8 mouse cellular contexts compared by ENCODE assay signal in the genomic region with DNA sequence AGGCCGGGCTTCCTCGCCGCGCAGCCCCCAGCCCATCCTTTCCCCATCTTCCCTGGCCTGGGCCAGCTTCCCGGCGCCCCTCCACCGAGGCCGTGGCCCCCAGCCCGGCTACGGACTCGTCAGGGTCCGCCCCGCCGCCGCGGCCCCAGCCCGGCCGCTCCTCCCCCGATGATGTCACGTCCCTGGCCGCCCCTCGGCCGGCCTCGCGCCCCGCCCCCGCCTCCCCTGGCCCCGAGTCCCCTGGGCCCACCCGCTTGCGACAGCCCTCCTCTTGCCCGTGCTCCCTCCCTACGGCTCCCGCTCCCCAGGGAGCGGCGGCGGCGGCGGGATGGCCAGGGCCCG. TPM values are rescaled to one million over a fixed set of nuclear protein-coding genes. Genes with fewer than 3 reads are reported as not detected.
A peak's percentile ranks its signal among the peaks of the same experiment; 100 is the strongest.
DNase-seq lines count a peak whose midpoint lies in the region; ATAC-seq and TF ChIP-seq lines count a peak whose summit lies in the region.

Gene Ebf4 (plus strand): TSS at position 234 of the 342 bp plus-strand sequence.

- H3K27ac ChIP-seq in brown adipose tissue, adult 24 weeks (replicated peaks; ENCODE audit: low read depth, low read length): no peak within 1 kb of the TSS
- H3K27ac ChIP-seq in intestine, embryonic 16.5 days (ENCODE audit: low read length): peak within 1 kb of the TSS; percentile 57
- H3K27ac ChIP-seq in lung, embryonic 14.5 days (ENCODE audit: low read depth): peak within 1 kb of the TSS; percentile 50; the same call in 1 of the 2 replicates

- H3K9me3 ChIP-seq in megakaryocyte, embryonic 14.5 days: no peaks in the 10 kb centered on the region
- no peaks in the 10 kb centered on the region for H3K9me3 ChIP-seq in intestine, embryonic 16.5 days (ENCODE audit: control insufficient read depth, low read length)
- H3K9me3 ChIP-seq in lung, embryonic 14.5 days (ENCODE audit: low read depth, low read length): no peaks in the 10 kb centered on the region

- no peaks in the 10 kb centered on the region for H3K36me3 ChIP-seq in megakaryocyte, embryonic 14.5 days (replicated peaks; ENCODE audit: low read length)
- H3K36me3 ChIP-seq in intestine, embryonic 16.5 days (ENCODE audit: control insufficient read depth, insufficient read depth, low read length): no peaks in the 10 kb centered on the region
- H3K36me3 ChIP-seq in lung, embryonic 14.5 days (ENCODE audit: insufficient read depth): peaks cover 4% of the 10 kb centered on the region; the same call in 1 of the 2 replicates

- peaks cover 50% of the 10 kb centered on the region for H3K4me1 ChIP-seq in megakaryocyte, embryonic 14.5 days
- no peaks in the 10 kb centered on the region for H3K4me1 ChIP-seq in brown adipose tissue, adult 24 weeks (ENCODE audit: control insufficient read depth, insufficient read depth, insufficient read length, low read length)
- peaks cover 21% of the 10 kb centered on the region for H3K4me1 ChIP-seq in intestine, embryonic 16.5 days (ENCODE audit: control insufficient read depth, insufficient read depth, low read length)
- H3K4me1 ChIP-seq in lung, embryonic 14.5 days (ENCODE audit: insufficient read depth): peaks cover 4% of the 10 kb centered on the region; the same call in 1 of the 2 replicates

- peak within 1 kb of the TSS; percentile 77 for H3K9ac ChIP-seq in intestine, embryonic 16.5 days (ENCODE audit: low read depth, low read length)
- peak within 1 kb of the TSS; percentile 71 for H3K9ac ChIP-seq in lung, embryonic 14.5 days

- WGBS in intestine, embryonic 16.5 days: under 1% methylated on average over 33 of the region's 39 CpGs
- WGBS in lung, embryonic 14.5 days: 1% methylated on average over 30 of the region's 39 CpGs

- H3K4me3 ChIP-seq in megakaryocyte, embryonic 14.5 days (replicated peaks): peak within 1 kb of the TSS; percentile 88
- H3K4me3 ChIP-seq in brown adipose tissue, adult 24 weeks (ENCODE audit: insufficient read depth, low read depth, low read length): peak within 1 kb of the TSS; percentile 64
- peak within 1 kb of the TSS; percentile 73 for H3K4me3 ChIP-seq in intestine, embryonic 16.5 days (ENCODE audit: low read length)
- peak within 1 kb of the TSS; percentile 71 for H3K4me3 ChIP-seq in lung, embryonic 14.5 days (ENCODE audit: low read depth, low read length)

- peaks cover 82% of the 10 kb centered on the region for H3K27me3 ChIP-seq in megakaryocyte, embryonic 14.5 days (replicated peaks)
- H3K27me3 ChIP-seq in intestine, embryonic 16.5 days (replicated peaks; ENCODE audit: control insufficient read depth, insufficient read depth, low read length): peaks cover 12% of the 10 kb centered on the region
- H3K27me3 ChIP-seq in lung, embryonic 14.5 days (ENCODE audit: insufficient read depth, low read length): peaks cover 24% of the 10 kb centered on the region

- TF ChIP-seq CTCF in lung, embryonic 14.5 days (IDR thresholded peaks at IDR 0.05; ENCODE audit: low read depth): no peak

- no peak for ATAC-seq in megakaryocyte, adult 5-6 weeks (ENCODE audit: poor library complexity, severe bottlenecking)
- peak; percentile 64 for ATAC-seq in intestine, embryonic 16.5 days
- ATAC-seq in lung, embryonic 14.5 days (ENCODE audit: insufficient read depth): peak; percentile 76

- peak; percentile 52 for DNase-seq in gastrocnemius, postnatal 25 days
- peak; percentile 81 for DNase-seq in lung, embryonic 14.5 days
- peak; percentile 71 for DNase-seq in right cerebral cortex, postnatal 4 days
- no peak for DNase-seq in c-Kit-positive CD71-positive TER-119-positive erythroid progenitor cells, embryonic 14.5 days (ENCODE audit: low spot score)

- peak within 1 kb of the TSS; percentile 84 for H3K4me2 ChIP-seq in intestine, embryonic 16.5 days (ENCODE audit: low read depth, low read length)
- H3K4me2 ChIP-seq in lung, embryonic 14.5 days: peak within 1 kb of the TSS; percentile 76

RNA-seq across cellular contexts. Expression of gene Ebf4, which starts in this region (rescaled TPM):
- polyA plus RNA-seq in megakaryocyte, embryonic 14.5 days (2012; ENCODE audit: insufficient read depth, low replicate concordance): not detected in 2 replicates
- not detected in 2 replicates for total RNA-seq in megakaryocyte, adult 5-6 weeks (2015)
- total RNA-seq in megakaryocyte, adult 5-6 weeks (2017): not detected in 2 replicates
- polyA plus RNA-seq in brown adipose tissue, adult 24 weeks (2012; ENCODE audit: insufficient read depth, insufficient read length, missing spikeins): 0.46 TPM in 1 of 2 replicates, not detected in the other
- total RNA-seq in gastrocnemius, postnatal 25 days (2021): under 1 TPM; 0.19 to 0.49 TPM
- 0.97 and 1.2 TPM in 2 replicates for polyA plus RNA-seq in intestine, embryonic 16.5 days (2015; fragmentation: Nextera tagmentation; extraction: Ambion mirVana)
- polyA plus RNA-seq in lung, embryonic 14.5 days (2014; fragmentation: Nextera tagmentation; extraction: Ambion mirVana): 1.9 and 2.3 TPM in 2 replicates

Comparison
In these comparisons a context has a peak if more than half of its experiments do, and no peak if none do; other contexts are left out.
1. Peak in DNase-seq in gastrocnemius, postnatal 25 days; RNA of the gene not detected or under 1 TPM.